Mouse (Mus musculus) liver, embryonic 11.5 days (tissue): ENCODE measurements at regions not wholly inside any gene's neighbourhood (a gene's known extent, or its start where the extent isn't known, plus 50 kb on each side); places are given as distances from the start of the nearest gene placed in this dataset.

Experiments
- ATAC-seq: fragments of 200-750 bp; cut with Nextera tagmentation; replicated peaks from 2 replicates; pipeline ENCODE4 v1.8.0; 2017; ENCODE audit warnings: moderate number of reproducible peaks, mild to moderate bottlenecking, moderate TSS enrichment, moderate library complexity; ENCODE audit not compliant: low FRiP score
- DNase-seq: peaks from one replicate; pipeline ENCODE4 v3.0.0-alpha.2; 2017; ENCODE audit warnings: low spot score
- H3K27ac ChIP-seq: fragments of 300-500 bp; sonication (generic); 2 replicates; pipeline ENCODE4 v1.5.1; 2014; ENCODE audit warnings: mild to moderate bottlenecking, low read depth, low read length, control low read depth
- H3K27me3 ChIP-seq: fragments of 300-500 bp; sonication (generic); replicated peaks from 2 replicates; pipeline ENCODE4 v1.6.1; 2014; ENCODE audit warnings: low read length, mixed read lengths; ENCODE audit not compliant: control insufficient read depth, insufficient read depth
- H3K36me3 ChIP-seq: fragments of 300-500 bp; sonication (generic); 2 replicates; pipeline ENCODE4 v1.6.1; 2014; ENCODE audit warnings: mild to moderate bottlenecking, low read length, moderate library complexity, mixed read lengths; ENCODE audit not compliant: control insufficient read depth, insufficient read depth
- H3K4me1 ChIP-seq: fragments of 300-500 bp; sonication (generic); replicated peaks from 2 replicates; pipeline ENCODE4 v1.6.1; 2014; ENCODE audit warnings: low read length, mixed read lengths; ENCODE audit not compliant: control insufficient read depth, insufficient read depth
- H3K4me2 ChIP-seq: fragments of 300-500 bp; sonication (generic); 2 replicates; pipeline ENCODE4 v1.6.1; 2014; ENCODE audit warnings: mild to moderate bottlenecking, control low read depth, moderate library complexity
- H3K4me3 ChIP-seq: fragments of 300-500 bp; sonication (generic); 2 replicates; pipeline ENCODE4 v1.5.1; 2014; ENCODE audit warnings: low read depth, low read length, control low read depth
- H3K9ac ChIP-seq: fragments of 300-500 bp; sonication (generic); 2 replicates; pipeline ENCODE4 v1.6.1; 2014; ENCODE audit warnings: low read depth, low read length, control low read depth
- H3K9me3 ChIP-seq: fragments of 300-500 bp; sonication (generic); 2 replicates; pipeline ENCODE4 v1.6.1; 2016; ENCODE audit warnings: low read length, inconsistent platforms, mixed read lengths; ENCODE audit not compliant: control insufficient read depth
- WGBS: fragments of 180-500 bp; shearing (Covaris S2); extraction: QIAGEN DNeasy Blood & Tissue Kit; methylation state at CpG from one replicate; pipeline ENCODE4 v1.1.7; 2014; 5-methylcytosine and 5-hydroxymethylcytosine counted together

DNA sequence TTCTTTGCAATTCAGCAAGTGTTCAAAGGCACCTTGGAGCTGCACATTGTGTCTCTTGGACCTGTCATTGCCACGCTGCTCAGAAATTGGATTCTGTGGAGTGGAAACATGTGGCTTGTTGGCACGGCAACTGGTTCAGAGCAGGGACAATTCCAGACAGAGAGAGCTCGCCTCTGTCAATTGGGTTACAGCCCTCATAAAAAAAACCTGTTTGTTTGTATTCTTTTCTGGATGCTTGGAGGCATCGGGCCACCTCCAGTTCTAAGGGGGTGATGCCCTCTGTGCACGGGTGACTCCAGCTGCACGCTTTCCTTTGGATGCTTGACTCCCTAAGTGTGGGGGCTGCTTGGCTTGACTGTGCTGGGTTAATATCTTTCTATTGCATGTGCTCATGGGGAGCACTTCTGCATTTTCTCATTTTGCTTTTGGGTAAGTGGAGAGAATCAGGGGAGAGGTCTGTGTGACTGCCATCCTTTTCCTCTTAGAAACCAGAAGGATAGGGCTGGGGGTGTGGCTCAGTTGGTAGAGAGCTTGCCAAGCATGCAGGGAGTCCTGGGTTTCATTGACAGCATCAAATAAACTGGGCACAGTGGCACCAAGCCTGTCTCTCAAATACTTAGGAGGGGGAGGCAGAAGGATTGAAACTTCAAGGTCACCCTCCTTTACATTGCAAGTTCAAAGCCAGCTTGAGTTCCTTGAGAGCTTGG lies 130.6 kb upstream of the Auts2 start:
- H3K27me3 ChIP-seq: no peaks in the 10 kb centered on the region
- no peak overlapping the region for H3K27ac ChIP-seq
- ATAC-seq: no peak
- 73% methylated on average over 6 of the region's 6 CpGs for WGBS
- no peak overlapping the region for H3K4me2 ChIP-seq
- H3K9ac ChIP-seq: no peak overlapping the region
- no peak for DNase-seq
- no peaks in the 10 kb centered on the region for H3K36me3 ChIP-seq
- H3K4me1 ChIP-seq: no peaks in the 10 kb centered on the region
- H3K4me3 ChIP-seq: no peak overlapping the region
- H3K9me3 ChIP-seq: no peaks in the 10 kb centered on the region

DNA sequence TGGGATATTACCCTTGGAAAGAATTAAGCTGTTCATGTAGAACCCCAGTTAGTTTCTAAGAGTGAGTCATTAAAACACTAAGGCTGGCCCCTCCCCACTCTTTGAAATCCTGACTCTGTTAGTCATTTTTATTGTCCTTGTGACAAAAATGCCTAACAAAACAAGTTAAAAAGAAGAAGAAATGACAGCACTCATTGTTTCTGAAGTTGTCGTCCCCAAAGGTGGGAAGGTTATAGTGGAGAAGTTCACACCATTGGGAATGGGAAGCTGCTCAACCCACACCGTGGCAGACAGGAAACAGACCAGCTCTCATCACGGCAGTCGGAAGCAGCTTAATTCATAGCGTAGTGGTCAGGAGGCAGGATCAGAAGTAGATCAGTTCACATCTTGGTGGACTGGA lies 128.4 kb upstream of the Auts2 start:
- H3K36me3 ChIP-seq: no peaks in the 10 kb centered on the region
- H3K4me3 ChIP-seq: no peak overlapping the region
- H3K9me3 ChIP-seq: no peaks in the 10 kb centered on the region
- no peaks in the 10 kb centered on the region for H3K27me3 ChIP-seq
- no peak overlapping the region for H3K27ac ChIP-seq
- no peaks in the 10 kb centered on the region for H3K4me1 ChIP-seq
- WGBS: 29% methylated on average over 5 of the region's 5 CpGs
- H3K4me2 ChIP-seq: no peak overlapping the region
- no peak overlapping the region for H3K9ac ChIP-seq
- ATAC-seq: no peak
- DNase-seq: no peak

DNA sequence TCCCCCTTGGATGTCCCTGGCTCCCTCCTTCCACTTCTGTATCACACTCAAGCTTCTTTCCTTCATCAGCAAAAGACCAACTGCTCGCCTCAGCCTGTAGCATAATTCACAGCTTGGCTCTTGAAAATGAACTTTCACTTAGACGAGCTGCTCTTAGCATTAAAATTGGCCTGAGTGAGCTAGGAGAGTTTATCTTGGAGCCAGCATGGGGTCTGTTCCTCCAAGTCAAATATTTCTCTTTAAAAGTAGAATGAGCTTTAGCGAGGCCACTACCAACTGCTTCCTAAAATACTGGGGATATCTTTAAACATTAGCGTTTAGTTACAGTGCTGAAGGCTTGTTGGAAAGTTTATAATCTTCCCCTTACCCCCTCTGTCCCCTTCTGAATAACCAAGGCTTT lies 124.2 kb upstream of the Auts2 start:
- H3K36me3 ChIP-seq: no peaks in the 10 kb centered on the region
- no peaks in the 10 kb centered on the region for H3K27me3 ChIP-seq
- H3K4me1 ChIP-seq: no peaks in the 10 kb centered on the region
- no peak overlapping the region for H3K4me3 ChIP-seq
- no peak overlapping the region for H3K9ac ChIP-seq
- DNase-seq (no peak), ATAC-seq (no peak)
- no peak overlapping the region for H3K4me2 ChIP-seq
- no peak overlapping the region for H3K27ac ChIP-seq
- WGBS: 60% methylated on average over 4 of the region's 4 CpGs
- H3K9me3 ChIP-seq: no peaks in the 10 kb centered on the region

DNA sequence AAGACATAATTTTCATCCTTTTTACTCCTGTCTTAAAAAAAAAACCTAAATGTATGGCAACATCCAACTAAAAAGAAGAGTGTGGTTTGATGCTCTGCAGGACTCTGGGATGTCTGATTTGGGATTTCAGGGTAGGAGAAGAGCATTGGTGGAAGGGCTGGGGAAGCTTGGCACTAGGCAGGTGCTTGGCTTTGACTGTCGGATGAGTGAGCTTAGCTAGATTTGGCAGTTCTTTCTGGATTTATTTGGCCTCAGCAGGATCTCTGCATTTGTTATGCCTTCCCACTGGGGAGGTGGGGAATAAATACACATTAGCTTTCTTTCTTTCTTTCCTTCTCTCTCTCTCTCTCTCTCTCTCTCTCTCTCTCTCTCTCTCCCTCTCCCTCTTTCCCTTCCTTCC lies 118.1 kb upstream of the Auts2 start:
- H3K27me3 ChIP-seq: no peaks in the 10 kb centered on the region
- H3K36me3 ChIP-seq: no peaks in the 10 kb centered on the region
- no peak overlapping the region for H3K27ac ChIP-seq
- no peaks in the 10 kb centered on the region for H3K4me1 ChIP-seq
- no peak overlapping the region for H3K4me2 ChIP-seq
- H3K4me3 ChIP-seq: no peak overlapping the region
- 63% methylated on average over 1 of the region's 1 CpGs for WGBS
- no peak overlapping the region for H3K9ac ChIP-seq
- ATAC-seq: no peak
- H3K9me3 ChIP-seq: no peaks in the 10 kb centered on the region
- DNase-seq: no peak

DNA sequence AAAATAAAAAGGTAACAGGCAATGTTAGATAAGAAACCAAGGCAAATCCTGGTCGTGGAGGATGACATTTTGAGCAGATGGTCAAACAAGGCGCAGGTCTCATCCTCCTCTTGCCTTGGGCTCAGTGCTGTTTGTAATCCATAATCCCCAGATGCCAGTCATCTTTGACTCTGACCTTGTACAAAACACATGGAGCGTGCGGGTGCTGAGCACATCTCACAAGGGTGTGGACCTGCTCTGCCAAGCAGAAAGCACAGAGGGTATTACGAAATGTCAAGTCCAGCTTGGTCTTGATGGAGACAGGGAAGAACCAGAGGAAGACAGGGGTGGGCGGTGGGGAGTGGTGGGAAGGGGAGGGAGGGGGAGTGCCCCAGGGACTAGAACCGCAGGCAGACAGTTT lies 116.9 kb upstream of the Auts2 start:
- 69% methylated on average over 7 of the region's 7 CpGs for WGBS
- ATAC-seq (no peak), DNase-seq (no peak)
- Histone ChIP-seq H3K4me3 (no peak overlapping the region), H3K27me3 (no peaks in the 10 kb centered on the region), H3K4me1 (no peaks in the 10 kb centered on the region), H3K4me2 (no peak overlapping the region), H3K36me3 (no peaks in the 10 kb centered on the region), H3K9me3 (no peaks in the 10 kb centered on the region), H3K9ac (no peak overlapping the region), H3K27ac (no peak overlapping the region)

DNA sequence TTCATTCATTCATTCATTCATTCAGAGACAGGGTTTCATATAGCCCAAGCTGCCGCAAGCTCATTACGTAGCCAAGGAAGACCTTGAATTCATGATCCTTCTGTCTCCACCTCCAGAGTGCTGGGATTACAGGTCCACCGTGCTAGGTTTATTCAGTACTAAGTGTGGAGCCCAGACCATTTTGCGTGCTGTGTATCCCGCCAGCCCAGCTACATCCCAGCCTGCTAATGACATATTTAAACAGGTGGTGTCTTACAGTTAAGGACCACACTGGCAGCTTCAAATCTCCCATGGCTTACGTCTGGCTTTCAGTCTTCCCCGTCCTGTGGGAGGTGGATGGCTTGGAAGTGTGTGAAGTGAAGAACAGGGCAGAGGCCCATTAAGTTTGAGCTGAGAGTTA lies 111.2 kb upstream of the Auts2 start:
- H3K27me3 ChIP-seq: no peaks in the 10 kb centered on the region; the same call in 1 of the 2 replicates
- DNase-seq: no peak
- no peak for ATAC-seq
- no peak overlapping the region for H3K27ac ChIP-seq
- H3K36me3 ChIP-seq: no peaks in the 10 kb centered on the region
- no peaks in the 10 kb centered on the region for H3K4me1 ChIP-seq
- no peaks in the 10 kb centered on the region for H3K9me3 ChIP-seq
- 87% methylated on average over 7 of the region's 7 CpGs for WGBS
- H3K9ac ChIP-seq: no peak overlapping the region
- H3K4me2 ChIP-seq: no peak overlapping the region
- H3K4me3 ChIP-seq: no peak overlapping the region

DNA sequence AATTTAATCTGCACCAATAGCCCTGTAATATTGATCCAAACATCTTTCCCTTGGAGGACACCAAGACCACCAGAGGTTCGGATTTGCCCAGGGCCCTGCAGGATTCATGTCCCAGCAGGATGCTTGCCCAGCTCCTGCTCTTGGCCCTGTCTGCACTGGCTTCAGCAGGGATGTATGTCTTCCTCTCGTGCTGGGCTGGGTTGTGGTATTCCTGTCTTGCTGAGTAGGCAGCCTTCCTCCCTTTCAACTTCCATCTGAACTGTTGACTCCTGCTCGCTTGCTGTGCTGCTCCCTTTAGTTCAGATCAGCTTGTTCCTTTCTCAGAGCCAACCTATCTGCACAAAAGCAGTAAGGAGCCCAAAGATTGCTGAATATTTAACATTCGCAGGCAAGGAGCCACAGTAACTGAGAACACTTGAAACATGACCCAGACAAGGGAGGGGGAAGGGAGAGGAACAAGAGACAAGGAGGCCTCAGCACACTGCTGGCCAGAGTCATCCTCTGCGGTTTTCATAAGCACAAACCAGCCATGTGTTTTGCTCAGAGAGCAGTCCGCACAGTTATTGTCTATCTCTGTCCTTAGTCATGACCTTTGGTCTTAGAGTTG lies 110.7 kb upstream of the Auts2 start:
- Histone ChIP-seq H3K9me3 (no peaks in the 10 kb centered on the region), H3K27me3 (no peaks in the 10 kb centered on the region; the same call in 1 of the 2 replicates), H3K4me1 (no peaks in the 10 kb centered on the region), H3K36me3 (no peaks in the 10 kb centered on the region), H3K9ac (no peak overlapping the region), H3K4me3 (no peak overlapping the region), H3K27ac (no peak overlapping the region), H3K4me2 (no peak overlapping the region)
- WGBS: 45% methylated on average over 6 of the region's 6 CpGs
- 0 out of 2 replicates have a peak, but pooled peaks have one; percentile 34 for ATAC-seq
- DNase-seq: no peak

DNA sequence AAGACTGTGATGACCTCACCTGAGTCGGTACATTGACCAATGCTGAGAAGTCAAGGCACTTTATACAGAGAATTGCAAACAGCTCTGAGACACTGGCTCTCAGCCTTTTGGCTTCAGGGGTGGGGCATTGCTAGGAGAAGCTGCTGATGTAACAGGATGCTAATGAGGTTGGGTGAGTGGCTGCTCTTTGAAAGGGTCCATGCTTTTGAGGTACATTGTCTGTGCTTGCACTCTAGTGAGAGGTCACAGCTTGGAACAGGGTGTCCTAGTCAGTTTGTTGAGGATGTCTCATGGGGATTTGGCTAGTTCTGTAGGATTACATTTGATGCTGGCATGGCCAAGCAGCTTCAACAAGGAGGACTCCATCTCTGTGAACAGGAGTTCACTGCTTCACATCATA lies 109.1 kb upstream of the Auts2 start:
- ATAC-seq (no peak), DNase-seq (no peak)
- no peak overlapping the region for H3K27ac ChIP-seq
- H3K9ac ChIP-seq: no peak overlapping the region
- 38% methylated on average over 1 of the region's 1 CpGs for WGBS
- H3K4me3 ChIP-seq: no peak overlapping the region
- no peak overlapping the region for H3K4me2 ChIP-seq
- H3K27me3 ChIP-seq: no peaks in the 10 kb centered on the region; the same call in 1 of the 2 replicates
- no peaks in the 10 kb centered on the region for H3K9me3 ChIP-seq
- no peaks in the 10 kb centered on the region for H3K36me3 ChIP-seq
- H3K4me1 ChIP-seq: no peaks in the 10 kb centered on the region

GRCm38 (mm10) chr5:132649771-132650170 lies 106.6 kb upstream of the Auts2 start:
- H3K27me3 ChIP-seq: no peaks in the 10 kb centered on the region; the same call in 1 of the 2 replicates
- DNase-seq (no peak), ATAC-seq (no peak)
- H3K4me3 ChIP-seq: no peak overlapping the region
- no peak overlapping the region for H3K9ac ChIP-seq
- no peaks in the 10 kb centered on the region for H3K4me1 ChIP-seq
- no peak overlapping the region for H3K27ac ChIP-seq
- WGBS: 53% methylated on average over 7 of the region's 7 CpGs
- H3K4me2 ChIP-seq: no peak overlapping the region
- H3K36me3 ChIP-seq: no peaks in the 10 kb centered on the region
- no peaks in the 10 kb centered on the region for H3K9me3 ChIP-seq
